Mouse (Mus musculus) frontal cortex, adult 2 months (tissue): Measurements from ENCODE around the gene 1700003F12Rik. TPM values are rescaled to one million over a fixed set of nuclear protein-coding genes. Genes with fewer than 3 reads are reported as not detected.

Source experiments
- DNase-seq, 2 experiments: peaks; one replicate each; pipeline ENCODE4 v3.0.0; 2022; ENCODE audit warnings: low spot score in 1 of 2; ENCODE audit errors: extremely low spot score in 1 of 2
- polyA plus RNA-seq: library from polyadenylated mRNA; depleted of rRNA; stranded (reverse); fragments of >200 nt; gene quantifications from 2 replicates; pipeline ENCODE4 v1.2.3, GENCODE M21; 2012; rRNA removed

Gene 1700003F12Rik
- polyA plus RNA-seq, 1 experiment = 0.76 TPM

DNA sequence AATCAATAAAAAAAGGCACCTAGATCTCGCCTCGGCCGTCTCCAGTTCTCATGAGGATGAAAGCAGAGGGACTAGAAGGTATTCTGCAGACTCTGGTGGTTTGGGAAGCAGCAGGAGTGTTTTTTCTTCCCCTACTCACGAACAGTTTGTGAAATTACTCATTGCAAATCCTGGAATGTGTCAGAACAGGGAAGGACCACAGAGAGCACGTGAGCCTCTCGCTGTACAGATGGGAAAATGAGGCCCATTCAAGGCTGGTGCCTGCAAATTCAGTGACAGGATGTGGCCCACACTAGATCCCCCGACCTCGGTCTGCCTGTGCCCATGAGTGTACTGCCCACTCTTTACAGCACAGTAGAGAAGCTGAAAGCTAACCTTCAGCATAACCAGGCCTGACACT, 25.1 kb downstream of the 1700003F12Rik start:
- no peak for DNase-seq

DNA sequence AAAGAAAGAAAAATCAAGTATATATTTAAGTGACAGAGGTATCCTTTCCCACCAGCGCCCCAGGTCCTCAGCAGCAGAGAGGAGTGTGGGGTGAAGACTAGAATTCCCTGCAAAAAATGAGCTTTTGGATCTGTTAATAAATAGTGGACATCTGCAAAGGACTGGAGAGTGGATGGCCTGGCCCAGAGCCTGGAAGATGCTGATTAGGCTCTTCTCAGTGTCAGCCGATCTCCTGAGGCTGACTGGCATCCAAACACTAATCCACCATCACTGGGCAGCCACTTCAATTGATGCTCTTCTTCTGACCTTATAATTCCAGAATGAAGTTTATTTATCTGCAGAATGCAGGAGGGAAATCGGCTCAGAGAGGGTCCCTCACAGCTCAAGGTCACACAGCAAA, 26.1 kb downstream of the 1700003F12Rik start:
- DNase-seq = no peak

GRCm38 (mm10) chr2:154574271-154574670, 27.4 kb downstream of the 1700003F12Rik start:
- DNase-seq = no peak

DNA sequence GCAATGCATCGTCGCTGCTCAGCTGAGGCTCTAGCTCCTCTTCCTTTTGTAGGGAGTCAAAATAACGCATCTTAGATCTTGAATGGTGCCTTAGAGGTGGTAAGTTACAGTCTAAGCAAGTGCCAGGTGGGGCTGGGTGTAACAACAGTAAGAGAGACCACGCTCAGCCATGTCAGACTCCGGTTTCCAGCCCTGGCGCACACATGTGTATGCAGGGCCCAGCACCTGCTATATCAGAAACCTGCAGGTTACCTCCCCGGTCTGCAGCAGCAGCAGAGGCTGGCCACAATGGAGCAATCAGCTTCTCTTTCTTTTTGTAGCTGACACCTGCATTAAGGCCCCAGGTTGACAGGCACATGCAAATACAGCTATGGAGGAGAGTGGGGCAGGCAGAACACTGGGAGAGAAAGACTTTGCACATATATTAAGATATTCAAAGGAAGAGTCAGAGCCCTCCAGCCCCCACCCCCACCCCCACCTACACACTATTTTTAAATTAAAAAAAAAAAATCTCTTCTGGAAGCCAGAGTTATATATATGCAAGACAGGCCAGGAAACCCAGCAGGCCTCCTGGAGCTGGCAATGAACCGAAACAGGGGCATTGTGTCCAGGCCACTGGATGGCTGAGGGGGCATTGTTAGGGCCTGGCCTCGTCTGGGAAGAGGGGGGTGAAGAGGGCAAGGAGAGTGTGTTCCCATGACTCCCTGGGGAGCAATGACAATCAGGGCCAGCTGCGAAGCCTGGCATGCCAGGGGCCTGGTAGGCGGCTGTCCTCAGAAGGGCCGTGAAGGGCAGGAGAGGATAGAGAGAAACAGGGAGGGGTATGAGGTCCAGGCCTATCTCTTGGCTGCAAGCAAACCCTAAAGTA, 30.2 kb downstream of the 1700003F12Rik start:
- no peak for DNase-seq

DNA sequence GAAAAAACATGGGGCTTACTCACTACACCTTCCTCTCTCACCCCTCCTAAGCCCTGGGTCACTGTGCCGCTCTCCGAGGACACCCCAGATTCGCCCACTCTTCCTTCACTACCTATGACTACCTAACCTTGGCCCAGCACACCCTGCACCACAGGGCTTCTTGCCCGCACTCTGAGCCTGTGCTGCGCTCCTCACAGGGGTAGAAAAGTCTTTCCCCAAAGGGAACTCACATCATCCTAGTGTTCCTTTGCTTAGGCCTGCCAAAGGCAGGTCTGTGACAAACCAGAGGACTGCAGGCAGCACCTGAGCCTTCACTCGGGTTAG, 30.8 kb downstream of the 1700003F12Rik start:
- DNase-seq = no peak

DNA sequence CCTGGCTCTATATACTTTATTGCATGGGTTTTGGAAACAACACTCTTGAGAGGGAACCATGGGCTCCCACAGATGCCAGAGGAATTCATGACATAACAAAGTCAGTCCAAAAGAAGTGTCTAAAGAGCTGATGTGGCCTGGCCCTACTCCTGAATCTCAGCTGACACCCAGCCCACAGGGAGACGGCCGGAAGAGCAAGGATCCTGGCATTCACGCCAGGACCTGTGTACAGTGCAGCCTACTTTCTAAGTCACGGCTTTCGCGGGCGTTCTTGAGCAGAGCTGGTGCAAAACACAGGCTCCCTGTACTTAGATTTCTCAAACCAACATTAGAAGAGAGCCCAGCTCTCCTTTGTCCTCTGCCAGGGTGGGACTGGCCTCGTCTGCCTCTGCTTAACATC, 33.7 kb downstream of the 1700003F12Rik start:
- no peak for DNase-seq

DNA sequence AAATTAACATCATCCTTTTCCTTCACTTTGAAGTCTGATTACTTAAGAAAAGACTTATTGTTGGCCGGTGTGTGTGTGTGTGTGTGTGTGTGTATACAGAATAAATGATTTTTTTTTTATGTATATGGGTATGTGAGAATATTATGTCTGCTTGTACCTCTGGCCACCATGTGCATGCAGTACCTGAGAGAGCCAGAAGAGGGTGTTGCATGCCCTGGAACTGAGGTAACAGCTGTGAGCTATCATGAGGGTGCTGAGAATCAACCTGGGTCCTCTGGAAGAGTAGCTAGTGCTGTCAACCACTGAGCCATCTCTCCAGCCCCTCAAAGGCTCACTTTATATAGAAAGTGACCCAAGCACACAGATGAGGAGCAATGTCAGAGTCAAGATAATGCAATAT, 34.5 kb downstream of the 1700003F12Rik start:
- DNase-seq = no peak

GRCm38 (mm10) chr2:154583906-154584872, 37.3 kb downstream of the 1700003F12Rik start:
- DNase-seq = peak; percentile 95

DNA sequence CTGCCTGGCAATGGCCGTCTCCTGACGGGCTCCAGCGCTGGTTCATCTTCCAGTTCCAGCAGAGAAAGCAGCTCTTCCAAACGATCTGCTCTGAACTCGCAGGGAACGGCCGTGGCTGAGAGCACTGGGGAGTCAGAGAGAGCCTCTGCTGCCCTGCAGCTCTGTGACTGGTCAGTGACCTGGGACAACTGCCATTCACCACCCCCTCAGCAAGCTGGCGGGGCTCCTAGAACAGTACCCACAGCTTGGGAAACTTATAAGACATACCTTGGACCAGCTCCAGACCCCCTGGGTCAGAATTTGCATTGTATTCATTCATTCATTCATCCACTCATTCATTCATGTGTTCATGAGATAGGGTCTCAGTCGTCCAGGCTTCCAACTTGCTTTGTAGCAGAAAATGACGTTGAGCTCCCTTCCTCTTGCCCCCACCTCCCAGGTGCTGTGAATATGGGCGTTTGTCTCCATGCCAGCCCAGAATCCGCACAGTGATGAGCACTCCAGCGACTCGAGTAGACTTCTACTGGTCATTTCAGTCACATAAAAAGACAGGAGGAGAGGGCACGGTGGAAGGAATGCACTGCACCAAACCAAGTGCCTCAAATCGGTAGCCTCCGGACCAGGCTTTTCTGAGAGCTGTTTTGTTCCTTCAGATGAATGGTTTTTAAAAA, 38.2 kb downstream of the 1700003F12Rik start:
- DNase-seq = no peak

GRCm38 (mm10) chr2:154586405-154586804, 39.5 kb downstream of the 1700003F12Rik start:
- DNase-seq = peak in 1 of 2 experiments; percentile 47

- peak in 1 of 2 experiments; percentile 63 for DNase-seq
Measured at GRCm38 (mm10) chr2:154589051-154589450, 42.2 kb downstream of the 1700003F12Rik start.

- DNase-seq = no peak
Measured at GRCm38 (mm10) chr2:154591239-154591638, 44.4 kb downstream of the 1700003F12Rik start.

- DNase-seq = no peak
Measured at GRCm38 (mm10) chr2:154593025-154593424, 46.1 kb downstream of the 1700003F12Rik start.

- no peak for DNase-seq
Measured at GRCm38 (mm10) chr2:154595775-154596174, 48.9 kb downstream of the 1700003F12Rik start.

DNA sequence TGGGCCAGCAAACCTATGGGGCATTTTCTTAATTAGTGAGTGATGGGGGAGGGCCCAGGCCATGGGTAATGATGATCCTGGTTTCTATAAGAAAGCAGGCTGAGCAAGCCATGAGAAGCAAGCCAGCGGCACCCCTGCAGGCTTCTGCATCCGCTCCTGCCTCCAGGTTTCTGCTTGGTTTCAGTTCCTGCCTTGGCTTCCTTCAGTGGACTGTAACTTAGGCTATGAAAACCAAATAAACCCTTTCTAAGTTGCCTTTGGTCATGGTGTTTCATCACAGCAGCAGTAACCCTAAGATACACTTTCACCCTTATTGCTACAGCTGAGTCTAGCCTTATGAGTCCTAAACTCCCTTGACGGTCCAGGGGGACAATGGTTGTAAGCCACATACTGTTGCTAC, 50.5 kb downstream of the 1700003F12Rik start:
- DNase-seq = no peak

Other genes starting within 250 kb of the 1700003F12Rik start
- not detected in 2 replicates for gene Bpifb9b, start 239.9 kb upstream of the 1700003F12Rik start, polyA plus RNA-seq
- gene Cdk5rap1, start 174.1 kb upstream of the 1700003F12Rik start, polyA plus RNA-seq = 13.6 and 19.0 TPM in 2 replicates
- gene Snta1, start 139.0 kb upstream of the 1700003F12Rik start, polyA plus RNA-seq = 37.3 and 37.8 TPM in 2 replicates
- 26.5 and 31.7 TPM in 2 replicates for gene Cbfa2t2, start 110.6 kb upstream of the 1700003F12Rik start, polyA plus RNA-seq
- 0.08 TPM in 1 of 2 replicates, not detected in the other for gene Actl10, start 4.7 kb downstream of the 1700003F12Rik start, polyA plus RNA-seq
- 122 and 145 TPM in 2 replicates for gene Necab3, start 11.8 kb downstream of the 1700003F12Rik start, polyA plus RNA-seq
- gene E2f1, start 22.8 kb downstream of the 1700003F12Rik start, polyA plus RNA-seq = 10.9 and 11.7 TPM in 2 replicates
- 18.6 and 20.7 TPM in 2 replicates for gene Pxmp4, start 56.6 kb downstream of the 1700003F12Rik start, polyA plus RNA-seq
- gene Zfp341, start 66.2 kb downstream of the 1700003F12Rik start, polyA plus RNA-seq = 10.0 and 10.5 TPM in 2 replicates
- gene 4930519P11Rik, start 66.4 kb downstream of the 1700003F12Rik start, polyA plus RNA-seq = 0.48 TPM in 1 of 2 replicates, not detected in the other
- 277 and 314 TPM in 2 replicates for gene Chmp4b, start 104.6 kb downstream of the 1700003F12Rik start, polyA plus RNA-seq
- gene Gm14214, start 222.9 kb downstream of the 1700003F12Rik start, polyA plus RNA-seq = not detected in 2 replicates
- 115 and 116 TPM in 2 replicates for gene Raly, start 244.0 kb downstream of the 1700003F12Rik start, polyA plus RNA-seq
- 0.74 and 1.0 TPM in 2 replicates for gene a, start 244.3 kb downstream of the 1700003F12Rik start, polyA plus RNA-seq